Mouse (Mus musculus): Measurements from ENCODE around the gene Myadm. TPM values are rescaled to one million over a fixed set of nuclear protein-coding genes. Genes with fewer than 3 reads are reported as not detected.

Myadm gene
- polyA plus RNA-seq, 1 experiment from 2014 or later: 238 TPM

- Histone ChIP-seq H3K4me2 (ENCODE audit: low read depth, low read length) (peak overlapping the region; percentile 69), H3K4me3 (ENCODE audit: low read length) (peak overlapping the region; percentile 54), H3K36me3 (ENCODE audit: control insufficient read depth, insufficient read depth) (no peaks in the 10 kb centered on the region), H3K27me3 (ENCODE audit: control insufficient read depth, insufficient read depth, low read length) (peaks cover 39% of the 10 kb centered on the region), H3K9me3 (replicated peaks; ENCODE audit: control insufficient read depth, low read length) (no peaks in the 10 kb centered on the region), H3K9ac (ENCODE audit: low read length) (no peak overlapping the region), H3K27ac (ENCODE audit: low read length) (no peak overlapping the region), H3K4me1 (ENCODE audit: control insufficient read depth, insufficient read depth, low read length) (peaks cover 18% of the 10 kb centered on the region)
- WGBS: 6% methylated on average over 5 of the region's 5 CpGs
- no peak for ATAC-seq (replicated peaks; ENCODE audit: extremely low read depth, insufficient read depth, low FRiP score)
These were observed 44.7 kb downstream of the Myadm start for GRCm38 (mm10) chr7:3333542-3333941.

- H3K9me3 ChIP-seq (replicated peaks; ENCODE audit: control insufficient read depth, low read length): no peaks in the 10 kb centered on the region
- H3K36me3 ChIP-seq (ENCODE audit: control insufficient read depth, insufficient read depth): no peaks in the 10 kb centered on the region
- peaks cover 32% of the 10 kb centered on the region for H3K27me3 ChIP-seq (ENCODE audit: control insufficient read depth, insufficient read depth, low read length)
- H3K4me2 ChIP-seq (ENCODE audit: low read depth, low read length): no peak overlapping the region
- H3K27ac ChIP-seq (ENCODE audit: low read length): no peak overlapping the region
- no peak overlapping the region for H3K4me3 ChIP-seq (ENCODE audit: low read length)
- H3K9ac ChIP-seq (ENCODE audit: low read length): no peak overlapping the region
- 63% methylated on average over 17 of the region's 17 CpGs for whole genome bisulfite sequencing
- no peak for ATAC-seq (replicated peaks; ENCODE audit: extremely low read depth, insufficient read depth, low FRiP score)
- H3K4me1 ChIP-seq (ENCODE audit: control insufficient read depth, insufficient read depth, low read length): peaks cover 15% of the 10 kb centered on the region; the same call in 1 of the 2 replicates
These were observed 47.5 kb downstream of the Myadm start for GRCm38 (mm10) chr7:3336412-3336811.

- Histone ChIP-seq H3K4me3 (ENCODE audit: low read length) (no peak overlapping the region), H3K9ac (ENCODE audit: low read length) (no peak overlapping the region), H3K9me3 (replicated peaks; ENCODE audit: control insufficient read depth, low read length) (no peaks in the 10 kb centered on the region), H3K4me2 (ENCODE audit: low read depth, low read length) (no peak overlapping the region), H3K27ac (ENCODE audit: low read length) (no peak overlapping the region), H3K36me3 (ENCODE audit: control insufficient read depth, insufficient read depth) (no peaks in the 10 kb centered on the region), H3K27me3 (ENCODE audit: control insufficient read depth, insufficient read depth, low read length) (peaks cover 18% of the 10 kb centered on the region), H3K4me1 (ENCODE audit: control insufficient read depth, insufficient read depth, low read length) (0 out of 2 replicates have a peak, but pooled peaks cover 2% of the 10 kb centered on the region)
- WGBS: 58% methylated on average over 11 of the region's 11 CpGs
- no peak for ATAC-seq (replicated peaks; ENCODE audit: extremely low read depth, insufficient read depth, low FRiP score)
These were observed 49.5 kb downstream of the Myadm start for GRCm38 (mm10) chr7:3338286-3338935.

- H3K27ac ChIP-seq (ENCODE audit: low read length): no peak overlapping the region
- 76% methylated on average over 11 of the region's 11 CpGs for WGBS
These were observed 50.1 kb downstream of the Myadm start for GRCm38 (mm10) chr7:3339010-3339409.

GRCm38 (mm10) chr7:3343861-3344260 lies 55.0 kb downstream of the Myadm start:
- WGBS: 76% methylated on average over 3 of the region's 3 CpGs
- H3K4me3 ChIP-seq (ENCODE audit: low read length): no peak overlapping the region
- no peaks in the 10 kb centered on the region for H3K36me3 ChIP-seq (ENCODE audit: control insufficient read depth, insufficient read depth)
- no peaks in the 10 kb centered on the region for H3K4me1 ChIP-seq (ENCODE audit: control insufficient read depth, insufficient read depth, low read length)
- no peak overlapping the region for H3K4me2 ChIP-seq (ENCODE audit: low read depth, low read length)
- no peaks in the 10 kb centered on the region for H3K9me3 ChIP-seq (replicated peaks; ENCODE audit: control insufficient read depth, low read length)
- no peak for ATAC-seq (replicated peaks; ENCODE audit: extremely low read depth, insufficient read depth, low FRiP score)
- no peaks in the 10 kb centered on the region for H3K27me3 ChIP-seq (ENCODE audit: control insufficient read depth, insufficient read depth, low read length)
- no peak overlapping the region for H3K27ac ChIP-seq (ENCODE audit: low read length)
- no peak overlapping the region for H3K9ac ChIP-seq (ENCODE audit: low read length)

More at GRCm38 (mm10) chr7:3339010-3339409, 50.1 kb downstream of the Myadm start:
- H3K4me2 ChIP-seq (ENCODE audit: low read depth, low read length): no peak overlapping the region
- no peaks in the 10 kb centered on the region for H3K9me3 ChIP-seq (replicated peaks; ENCODE audit: control insufficient read depth, low read length)
- H3K4me3 ChIP-seq (ENCODE audit: low read length): no peak overlapping the region
- no peak overlapping the region for H3K9ac ChIP-seq (ENCODE audit: low read length)
- H3K36me3 ChIP-seq (ENCODE audit: control insufficient read depth, insufficient read depth): no peaks in the 10 kb centered on the region
- H3K27me3 ChIP-seq (ENCODE audit: control insufficient read depth, insufficient read depth, low read length): peaks cover 12% of the 10 kb centered on the region
- no peaks in the 10 kb centered on the region for H3K4me1 ChIP-seq (ENCODE audit: control insufficient read depth, insufficient read depth, low read length)
- ATAC-seq (replicated peaks; ENCODE audit: extremely low read depth, insufficient read depth, low FRiP score): no peak

- no peak overlapping the region for H3K4me3 ChIP-seq (ENCODE audit: low read length)
- no peaks in the 10 kb centered on the region for H3K4me1 ChIP-seq (ENCODE audit: control insufficient read depth, insufficient read depth, low read length)
- H3K4me2 ChIP-seq (ENCODE audit: low read depth, low read length): no peak overlapping the region
- H3K27me3 ChIP-seq (ENCODE audit: control insufficient read depth, insufficient read depth, low read length): no peaks in the 10 kb centered on the region
- no peaks in the 10 kb centered on the region for H3K36me3 ChIP-seq (ENCODE audit: control insufficient read depth, insufficient read depth)
- no peak overlapping the region for H3K9ac ChIP-seq (ENCODE audit: low read length)
- H3K9me3 ChIP-seq (replicated peaks; ENCODE audit: control insufficient read depth, low read length): no peaks in the 10 kb centered on the region
- no peak for ATAC-seq (replicated peaks; ENCODE audit: extremely low read depth, insufficient read depth, low FRiP score)
- WGBS: 77% methylated on average over 3 of the region's 3 CpGs
- no peak overlapping the region for H3K27ac ChIP-seq (ENCODE audit: low read length)
These were observed 56.4 kb downstream of the Myadm start for GRCm38 (mm10) chr7:3345301-3345700.

GRCm38 (mm10) chr7:3347366-3348287 lies 58.7 kb downstream of the Myadm start:
- WGBS: 59% methylated on average over 20 of the region's 20 CpGs
- H3K4me2 ChIP-seq (ENCODE audit: low read depth, low read length): no peak overlapping the region
- H3K36me3 ChIP-seq (ENCODE audit: control insufficient read depth, insufficient read depth): no peaks in the 10 kb centered on the region

GRCm38 (mm10) chr7:3348326-3348725 lies 59.4 kb downstream of the Myadm start:
- no peaks in the 10 kb centered on the region for H3K36me3 ChIP-seq (ENCODE audit: control insufficient read depth, insufficient read depth)
- H3K27me3 ChIP-seq (ENCODE audit: control insufficient read depth, insufficient read depth, low read length): no peaks in the 10 kb centered on the region
- no peak overlapping the region for H3K4me2 ChIP-seq (ENCODE audit: low read depth, low read length)
- no peak for ATAC-seq (replicated peaks; ENCODE audit: extremely low read depth, insufficient read depth, low FRiP score)
- 66% methylated on average over 5 of the region's 5 CpGs for WGBS
- no peaks in the 10 kb centered on the region for H3K4me1 ChIP-seq (ENCODE audit: control insufficient read depth, insufficient read depth, low read length)
- H3K4me3 ChIP-seq (ENCODE audit: low read length): no peak overlapping the region
- no peak overlapping the region for H3K27ac ChIP-seq (ENCODE audit: low read length)
- no peak overlapping the region for H3K9ac ChIP-seq (ENCODE audit: low read length)
- no peaks in the 10 kb centered on the region for H3K9me3 ChIP-seq (replicated peaks; ENCODE audit: control insufficient read depth, low read length)

More at GRCm38 (mm10) chr7:3347366-3348287, 58.7 kb downstream of the Myadm start:
- ATAC-seq (replicated peaks; ENCODE audit: extremely low read depth, insufficient read depth, low FRiP score): no peak
- H3K27ac ChIP-seq (ENCODE audit: low read length): no peak overlapping the region
- no peak overlapping the region for H3K9ac ChIP-seq (ENCODE audit: low read length)
- no peaks in the 10 kb centered on the region for H3K9me3 ChIP-seq (replicated peaks; ENCODE audit: control insufficient read depth, low read length)
- no peaks in the 10 kb centered on the region for H3K4me1 ChIP-seq (ENCODE audit: control insufficient read depth, insufficient read depth, low read length)
- H3K4me3 ChIP-seq (ENCODE audit: low read length): no peak overlapping the region
- no peaks in the 10 kb centered on the region for H3K27me3 ChIP-seq (ENCODE audit: control insufficient read depth, insufficient read depth, low read length)

GRCm38 (mm10) chr7:3349775-3350174 lies 60.9 kb downstream of the Myadm start:
- no peaks in the 10 kb centered on the region for H3K36me3 ChIP-seq (ENCODE audit: control insufficient read depth, insufficient read depth)

More at GRCm38 (mm10) chr7:3349775-3350174, 60.9 kb downstream of the Myadm start:
- Histone ChIP-seq H3K27ac (ENCODE audit: low read length) (no peak overlapping the region), H3K4me2 (ENCODE audit: low read depth, low read length) (no peak overlapping the region), H3K4me1 (ENCODE audit: control insufficient read depth, insufficient read depth, low read length) (no peaks in the 10 kb centered on the region), H3K4me3 (ENCODE audit: low read length) (no peak overlapping the region), H3K9ac (ENCODE audit: low read length) (no peak overlapping the region), H3K9me3 (replicated peaks; ENCODE audit: control insufficient read depth, low read length) (no peaks in the 10 kb centered on the region), H3K27me3 (ENCODE audit: control insufficient read depth, insufficient read depth, low read length) (no peaks in the 10 kb centered on the region)
- no peak for ATAC-seq (replicated peaks; ENCODE audit: extremely low read depth, insufficient read depth, low FRiP score)
- 81% methylated on average over 9 of the region's 9 CpGs for WGBS
